Mouse (Mus musculus): ENCODE data around the gene St3gal3.

GRCm38 (mm10) chr4:118131329-118131728, 3.4 kb downstream of the St3gal3 start:
- no peak for TF ChIP-seq CTCF (IDR thresholded peaks at IDR 0.05; ENCODE audit: control insufficient read depth, insufficient read depth, low read length)
- TF ChIP-seq POLR2A (IDR thresholded peaks at IDR 0.05; ENCODE audit: borderline replicate concordance, control insufficient read depth, low read depth, low read length), result no peak

Measured in bone marrow, adult 2 months (tissue).